In the genomic region with DNA sequence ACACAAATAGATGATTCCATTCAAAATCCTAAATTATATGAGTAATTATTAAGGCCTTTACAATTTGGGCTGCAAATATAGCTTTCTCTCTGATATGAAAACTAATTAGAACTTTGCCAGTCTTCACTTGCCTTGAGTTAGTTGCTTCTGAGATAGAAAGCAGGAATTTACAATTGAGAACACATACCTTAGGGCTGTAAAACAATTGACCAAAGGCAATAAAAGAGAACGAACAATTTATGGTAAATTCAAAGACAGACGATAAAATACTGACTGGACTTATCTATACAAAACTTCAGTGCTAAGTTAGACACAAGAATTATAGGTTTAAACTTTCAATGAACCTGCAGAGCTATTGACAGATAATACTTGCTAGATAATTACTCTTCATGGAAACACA, we compare ENCODE assay signal across 29 mouse cellular contexts.
"Had no signal": no experiment of that assay in that cellular context is flagged by ENCODE, and none has a peak within 500 bp of the region (broad histone marks: within the 10 kb centered on the region; RNA-seq: fewer than 3 reads in every experiment).

No protein-coding gene starts in this region.

- H3K27me3 ChIP-seq: embryonic facial prominence, embryonic 12.5 days; embryonic facial prominence, embryonic 13.5 days; embryonic facial prominence, embryonic 15.5 days; forebrain, embryonic 12.5 days; forebrain, embryonic 13.5 days; forebrain, embryonic 15.5 days had no signal

- H3K9ac ChIP-seq: embryonic facial prominence, embryonic 12.5 days; embryonic facial prominence, embryonic 13.5 days; embryonic facial prominence, embryonic 15.5 days; forebrain, embryonic 12.5 days; forebrain, embryonic 13.5 days; forebrain, embryonic 15.5 days; forebrain, postnatal 0 days had no signal

- ATAC-seq: forebrain, embryonic 13.5 days; forebrain, embryonic 14.5 days; forebrain, embryonic 15.5 days; forebrain, embryonic 16.5 days; forebrain, postnatal 0 days had no signal

- H3K4me2 ChIP-seq: embryonic facial prominence, embryonic 12.5 days; embryonic facial prominence, embryonic 13.5 days; embryonic facial prominence, embryonic 15.5 days; forebrain, embryonic 12.5 days; forebrain, embryonic 13.5 days; forebrain, embryonic 15.5 days had no signal

- DNase-seq: cerebellum, adult 2 months; cerebellum, adult 8-10 months; cerebellum, adult 9-10 months; cerebellum, adult 9-11 months; cerebellum, postnatal 10 days; cerebellum, postnatal 14 days; cerebellum, postnatal 25 days; cerebellum, postnatal 36 days; embryo, embryonic 11 days; forebrain, postnatal 0 days; gastrocnemius, adult 2 months; gastrocnemius, postnatal 10 days; gastrocnemius, postnatal 14 days; gastrocnemius, postnatal 25 days; gastrocnemius, postnatal 36 days; heart, adult 11 months; heart, adult 18-20 months; heart, adult 2 months had no signal

- H3K9me3 ChIP-seq: embryonic facial prominence, embryonic 10.5 days; embryonic facial prominence, embryonic 12.5 days; embryonic facial prominence, embryonic 13.5 days; embryonic facial prominence, embryonic 15.5 days; forebrain, embryonic 10.5 days; forebrain, embryonic 12.5 days; forebrain, embryonic 13.5 days; forebrain, embryonic 15.5 days had no signal

- H3K27ac ChIP-seq: embryonic facial prominence, embryonic 10.5 days; embryonic facial prominence, embryonic 12.5 days; embryonic facial prominence, embryonic 13.5 days; embryonic facial prominence, embryonic 15.5 days; forebrain, embryonic 10.5 days; forebrain, embryonic 12.5 days; forebrain, embryonic 13.5 days; forebrain, embryonic 15.5 days; gastrocnemius, adult 2 months; heart, adult 2 months had no signal

- H3K36me3 ChIP-seq: embryonic facial prominence, embryonic 10.5 days; embryonic facial prominence, embryonic 12.5 days; embryonic facial prominence, embryonic 13.5 days; embryonic facial prominence, embryonic 15.5 days; forebrain, embryonic 10.5 days; forebrain, embryonic 12.5 days; forebrain, embryonic 15.5 days had no signal

- H3K4me3 ChIP-seq: embryonic facial prominence, embryonic 10.5 days; embryonic facial prominence, embryonic 12.5 days; embryonic facial prominence, embryonic 13.5 days; embryonic facial prominence, embryonic 15.5 days; erythroblast, embryonic 14.5 days; forebrain, embryonic 10.5 days; forebrain, embryonic 12.5 days; forebrain, embryonic 13.5 days; forebrain, embryonic 15.5 days; gastrocnemius, adult 2 months; heart, adult 2 months had no signal

- H3K4me1 ChIP-seq: embryonic facial prominence, embryonic 10.5 days; embryonic facial prominence, embryonic 12.5 days; embryonic facial prominence, embryonic 13.5 days; embryonic facial prominence, embryonic 15.5 days; forebrain, embryonic 10.5 days; forebrain, embryonic 12.5 days; forebrain, embryonic 13.5 days; forebrain, embryonic 15.5 days had no signal
